ENCODE assay signal across 26 mouse cellular contexts in the genomic region with DNA sequence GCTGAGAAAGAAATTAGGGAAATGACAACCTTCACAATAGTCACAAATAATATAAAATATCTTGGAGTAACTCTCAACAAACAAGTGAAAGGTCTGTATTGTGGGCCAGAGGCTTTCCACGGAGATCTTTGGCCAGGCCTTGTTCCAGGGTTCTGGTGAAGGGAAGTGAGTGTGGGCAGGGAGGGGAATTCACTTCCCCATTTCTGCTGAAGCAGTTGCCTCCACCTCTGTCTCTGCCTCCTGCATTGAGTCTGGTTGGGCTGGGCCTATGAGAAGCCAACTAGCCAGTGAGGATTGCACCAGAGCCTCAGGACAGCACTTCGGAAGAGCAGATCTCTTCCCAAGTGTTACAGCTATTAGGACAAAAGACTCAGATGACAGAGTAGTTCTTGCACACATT.
DNase-seq lines count a peak whose midpoint lies in the region; ATAC-seq lines count a peak whose summit lies in the region.
"Had no signal": no experiment of that assay in that cellular context is flagged by ENCODE, and none has a peak within 500 bp of the region (broad histone marks: within the 10 kb centered on the region; RNA-seq: fewer than 3 reads in every experiment).

No protein-coding gene starts in this region.

- no peak overlapping the region for H3K9ac ChIP-seq in hindbrain, embryonic 13.5 days
- H3K9ac ChIP-seq: embryonic facial prominence, embryonic 12.5 days; embryonic facial prominence, embryonic 15.5 days; forebrain, postnatal 0 days; heart, embryonic 13.5 days; hindbrain, embryonic 12.5 days; intestine, embryonic 15.5 days had no signal

- DNase-seq in 416B (ENCODE audit: low read depth), result peak; percentile 4
- peak; percentile 20 for DNase-seq in MEL-GATA-1-ER (ENCODE audit: extremely low read depth, low read depth)
- no peak for DNase-seq in adrenal gland, postnatal 36 days
- DNase-seq in cerebellum, adult 8-10 months, result no peak
- DNase-seq: adrenal gland, postnatal 10 days; cerebellum, adult 11 months; cerebellum, adult 9-10 months; cerebellum, postnatal 14 days; forebrain, postnatal 0 days; gastrocnemius, postnatal 25 days; heart, adult 2 months; heart, postnatal 14 days; heart, postnatal 4 days; kidney, adult 18-20 months had no signal

- no peaks in the 10 kb centered on the region for H3K36me3 ChIP-seq in hindbrain, embryonic 13.5 days
- H3K36me3 ChIP-seq: embryonic facial prominence, embryonic 12.5 days; embryonic facial prominence, embryonic 15.5 days; heart, embryonic 10.5 days; heart, embryonic 13.5 days; hindbrain, embryonic 12.5 days; intestine, embryonic 15.5 days had no signal

- H3K4me1 ChIP-seq in hindbrain, embryonic 13.5 days (replicated peaks), result no peaks in the 10 kb centered on the region
- H3K4me1 ChIP-seq: embryonic facial prominence, embryonic 12.5 days; embryonic facial prominence, embryonic 15.5 days; heart, embryonic 10.5 days; heart, embryonic 13.5 days; hindbrain, embryonic 12.5 days; intestine, embryonic 15.5 days had no signal

- H3K4me2 ChIP-seq in hindbrain, embryonic 13.5 days, result no peak overlapping the region
- H3K4me2 ChIP-seq: embryonic facial prominence, embryonic 12.5 days; embryonic facial prominence, embryonic 15.5 days; heart, embryonic 13.5 days; hindbrain, embryonic 12.5 days; intestine, embryonic 15.5 days had no signal

- H3K27me3 ChIP-seq in hindbrain, embryonic 13.5 days, result no peaks in the 10 kb centered on the region
- H3K27me3 ChIP-seq: embryonic facial prominence, embryonic 12.5 days; embryonic facial prominence, embryonic 15.5 days; heart, embryonic 13.5 days; hindbrain, embryonic 12.5 days; intestine, embryonic 15.5 days; Patski had no signal

- no peak overlapping the region for H3K27ac ChIP-seq in hindbrain, embryonic 13.5 days
- H3K27ac ChIP-seq: embryonic facial prominence, embryonic 12.5 days; embryonic facial prominence, embryonic 15.5 days; heart, adult 2 months; heart, embryonic 10.5 days; heart, embryonic 13.5 days; hindbrain, embryonic 12.5 days; intestine, embryonic 15.5 days had no signal

- ATAC-seq in hematopoietic stem cell, adult 5-6 weeks (replicated peaks in 1 of 2; ENCODE audit: insufficient read depth in 1 of 2, low FRiP score in 2 of 2, low TSS enrichment in 1 of 2, low read depth in 1 of 2, poor library complexity in 2 of 2, severe bottlenecking in 2 of 2), result peak; percentile 99 to 100
- ATAC-seq in hindbrain, embryonic 13.5 days (ENCODE audit: low FRiP score), result no peak
- ATAC-seq: CD4-positive, CD25-positive, alpha-beta regulatory T cell, adult 4 months; forebrain, embryonic 14.5 days; forebrain, postnatal 0 days; hindbrain, embryonic 16.5 days; intestine, embryonic 15.5 days; Patski had no signal

- H3K4me3 ChIP-seq in hindbrain, embryonic 13.5 days, result no peak overlapping the region
- H3K4me3 ChIP-seq: embryonic facial prominence, embryonic 12.5 days; embryonic facial prominence, embryonic 15.5 days; heart, adult 2 months; heart, embryonic 10.5 days; heart, embryonic 13.5 days; hindbrain, embryonic 12.5 days; intestine, embryonic 15.5 days had no signal

- 86% methylated on average over 2 of the region's 2 CpGs for WGBS in hindbrain, embryonic 13.5 days

- H3K9me3 ChIP-seq in hindbrain, embryonic 13.5 days, result no peaks in the 10 kb centered on the region
- H3K9me3 ChIP-seq: embryonic facial prominence, embryonic 12.5 days; embryonic facial prominence, embryonic 15.5 days; heart, embryonic 10.5 days; heart, embryonic 13.5 days; hindbrain, embryonic 12.5 days; intestine, embryonic 15.5 days had no signal

Comparison
In these comparisons a context has a peak if more than half of its experiments do, and no peak if none do; other contexts are left out.
1. DNase-seq: peak in 416B (single experiment) and MEL-GATA-1-ER (single experiment); none in adrenal gland, postnatal 36 days (0 of 2) and cerebellum, adult 8-10 months (single experiment).